Mouse (Mus musculus): Measurements from ENCODE around the gene Fam208a. TPM values are rescaled to one million over a fixed set of nuclear protein-coding genes. Genes with fewer than 3 reads are reported as not detected.

Fam208a gene
- polyA plus RNA-seq, 1 experiment = 30.7 TPM

Other genes starting within 250 kb of the Fam208a start
- gene Ccdc66, start 79.6 kb downstream of the Fam208a start, polyA plus RNA-seq (2012; rRNA removed) = 11.9 and 14.1 TPM in 2 replicates
- gene Erc2, start 193.6 kb downstream of the Fam208a start, polyA plus RNA-seq (2012; rRNA removed) = 64.4 and 73.5 TPM in 2 replicates

Data from frontal cortex, adult 2 months (tissue).